Mouse (Mus musculus) lung, postnatal 0 days (tissue): ENCODE results near the gene Kif19a.

Experiments
- CTCF ChIP-seq: IDR thresholded peaks from 2 replicates; pipeline ENCODE4 v1.5.1; 2016; ENCODE audit warnings: antibody characterized with exemption, mild to moderate bottlenecking
- EP300 ChIP-seq: IDR thresholded peaks from 2 replicates; pipeline ENCODE4 v1.6.1; 2016; ENCODE audit warnings: antibody characterized with exemption, mild to moderate bottlenecking, control low read depth

GRCm38 (mm10) chr11:114726965-114727825 lies 38.0 kb upstream of the Kif19a start, which contains the start of gene Dnaic2:
- TF ChIP-seq CTCF (no peak), EP300 (no peak)
